ENCODE assay signal across 8 mouse cellular contexts in the genomic region with DNA sequence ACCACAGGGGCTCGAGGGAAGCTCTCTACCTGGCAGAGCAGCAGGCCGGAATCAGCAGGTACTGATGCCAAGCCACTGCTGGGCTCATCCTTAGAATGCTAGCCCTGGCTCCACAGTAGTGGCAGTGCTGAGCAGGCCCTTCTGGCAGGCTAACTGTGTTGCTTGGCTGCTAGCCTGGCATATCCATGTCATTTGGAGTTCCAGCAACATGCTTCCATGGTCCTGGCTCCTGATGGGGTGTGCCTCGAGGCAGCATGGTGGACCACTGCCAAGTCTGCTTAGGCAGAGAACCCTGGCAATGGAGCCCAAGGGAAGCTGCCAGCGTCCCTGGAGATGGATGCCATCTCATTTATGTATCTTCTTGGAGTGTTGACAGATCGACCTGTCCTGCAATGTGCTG.
DNase-seq lines count a peak whose midpoint lies in the region; ATAC-seq and TF ChIP-seq lines count a peak whose summit lies in the region.

No protein-coding gene starts in this region.

- no peaks in the 10 kb centered on the region for H3K36me3 ChIP-seq in lung, embryonic 14.5 days (ENCODE audit: insufficient read depth)
- H3K36me3 ChIP-seq in midbrain, postnatal 0 days (ENCODE audit: insufficient read depth, low read length) = no peaks in the 10 kb centered on the region
- no peaks in the 10 kb centered on the region for H3K36me3 ChIP-seq in liver, embryonic 11.5 days (ENCODE audit: control insufficient read depth, insufficient read depth, low read length)
- no peaks in the 10 kb centered on the region for H3K36me3 ChIP-seq in intestine, postnatal 0 days (ENCODE audit: control insufficient read depth, insufficient read depth)

- no peaks in the 10 kb centered on the region for H3K9me3 ChIP-seq in lung, embryonic 14.5 days (ENCODE audit: low read depth, low read length)
- H3K9me3 ChIP-seq in midbrain, postnatal 0 days (ENCODE audit: low read length) = no peaks in the 10 kb centered on the region
- no peaks in the 10 kb centered on the region for H3K9me3 ChIP-seq in liver, embryonic 11.5 days (ENCODE audit: control insufficient read depth, low read length)
- no peaks in the 10 kb centered on the region for H3K9me3 ChIP-seq in intestine, postnatal 0 days (ENCODE audit: control insufficient read depth)

- H3K9ac ChIP-seq in lung, embryonic 14.5 days = no peak overlapping the region
- 0 out of 2 replicates have a peak overlapping the region, but pooled peaks have one; percentile 19 for H3K9ac ChIP-seq in midbrain, postnatal 0 days (replicated peaks; ENCODE audit: low read length, poor library complexity, severe bottlenecking)
- no peak overlapping the region for H3K9ac ChIP-seq in liver, embryonic 11.5 days (ENCODE audit: low read depth, low read length)
- H3K9ac ChIP-seq in intestine, postnatal 0 days (ENCODE audit: low read depth, low read length) = no peak overlapping the region

- no peak overlapping the region for H3K27ac ChIP-seq in lung, embryonic 14.5 days (ENCODE audit: low read depth)
- no peak overlapping the region for H3K27ac ChIP-seq in cerebellum, adult 2 months (ENCODE audit: insufficient read depth, low read length)
- no peak overlapping the region for H3K27ac ChIP-seq in midbrain, postnatal 0 days (ENCODE audit: low read depth, low read length)
- H3K27ac ChIP-seq in liver, embryonic 11.5 days (ENCODE audit: low read depth, low read length) = no peak overlapping the region
- no peak overlapping the region for H3K27ac ChIP-seq in intestine, postnatal 0 days (ENCODE audit: low read depth, low read length)

- H3K4me2 ChIP-seq in lung, embryonic 14.5 days = no peak overlapping the region
- H3K4me2 ChIP-seq in midbrain, postnatal 0 days (ENCODE audit: low read depth, low read length, poor library complexity, severe bottlenecking) = no peak overlapping the region
- H3K4me2 ChIP-seq in liver, embryonic 11.5 days = no peak overlapping the region
- H3K4me2 ChIP-seq in intestine, postnatal 0 days (replicated peaks; ENCODE audit: low read depth) = no peak overlapping the region

- H3K4me1 ChIP-seq in lung, embryonic 14.5 days (ENCODE audit: insufficient read depth) = no peaks in the 10 kb centered on the region
- H3K4me1 ChIP-seq in cerebellum, adult 2 months (ENCODE audit: control insufficient read depth, insufficient read depth, low read length) = peaks cover 18% of the 10 kb centered on the region
- peaks cover 13% of the 10 kb centered on the region; the same call in 1 of the 2 replicates for H3K4me1 ChIP-seq in midbrain, postnatal 0 days (ENCODE audit: insufficient read depth, low read length)
- H3K4me1 ChIP-seq in liver, embryonic 11.5 days (replicated peaks; ENCODE audit: control insufficient read depth, insufficient read depth, low read length) = no peaks in the 10 kb centered on the region
- 0 out of 2 replicates have a peak, but pooled peaks cover 4% of the 10 kb centered on the region for H3K4me1 ChIP-seq in intestine, postnatal 0 days (replicated peaks; ENCODE audit: control insufficient read depth, insufficient read depth, low read length)

- DNase-seq in lung, embryonic 14.5 days = no peak
- DNase-seq in lung, adult 18-20 months = no peak
- peak; percentile 96 to 99 for DNase-seq in cerebellum, adult 2 months
- DNase-seq in gastrocnemius, postnatal 14 days = peak; percentile 84
- DNase-seq in kidney, postnatal 36 days = peak; percentile 17 to 43
- peak; percentile 95 for DNase-seq in midbrain, postnatal 0 days (ENCODE audit: low spot score)
- no peak for DNase-seq in liver, embryonic 11.5 days (ENCODE audit: low spot score)

- 0 out of 2 replicates have a peak, but pooled peaks have one; percentile 28 for ATAC-seq in lung, embryonic 14.5 days (ENCODE audit: insufficient read depth)
- ATAC-seq in midbrain, postnatal 0 days (ENCODE audit: low FRiP score) = peak; percentile 74
- ATAC-seq in liver, embryonic 11.5 days (replicated peaks; ENCODE audit: low FRiP score) = no peak
- ATAC-seq in intestine, postnatal 0 days = no peak

- no peak for TF ChIP-seq CTCF in lung, embryonic 14.5 days (IDR thresholded peaks at IDR 0.05; ENCODE audit: low read depth)
- peak; percentile 27; the same call in 1 of the 2 replicates for TF ChIP-seq CTCF in cerebellum, adult 2 months (IDR thresholded peaks at IDR 0.05; ENCODE audit: borderline replicate concordance, insufficient read depth, low read depth, low read length)
- no peak for TF ChIP-seq CTCF in midbrain, postnatal 0 days (IDR thresholded peaks at IDR 0.05)
- TF ChIP-seq CTCF in intestine, postnatal 0 days (IDR thresholded peaks at IDR 0.05; ENCODE audit: low read depth) = no peak

- intact Hi-C loops in gastrocnemius, postnatal 14 days (cut with DNase I; ENCODE audit: low total_unique reads) = no loop called here

- TF ChIP-seq POLR2A in cerebellum, adult 2 months (IDR thresholded peaks at IDR 0.05; ENCODE audit: borderline replicate concordance, insufficient read depth, low read length) = no peak

- H3K4me3 ChIP-seq in lung, embryonic 14.5 days (ENCODE audit: low read depth, low read length) = no peak overlapping the region
- H3K4me3 ChIP-seq in cerebellum, adult 2 months (replicated peaks; ENCODE audit: insufficient read depth, low read depth, low read length) = no peak overlapping the region
- no peak overlapping the region for H3K4me3 ChIP-seq in midbrain, postnatal 0 days (ENCODE audit: low read depth, low read length)
- no peak overlapping the region for H3K4me3 ChIP-seq in liver, embryonic 11.5 days (ENCODE audit: low read depth, low read length)
- H3K4me3 ChIP-seq in intestine, postnatal 0 days (ENCODE audit: low read depth, low read length) = no peak overlapping the region

- WGBS in lung, embryonic 14.5 days = 56% methylated on average over 5 of the region's 5 CpGs
- 5% methylated on average over 5 of the region's 5 CpGs for WGBS in cerebellum, adult 2 months
- 46% methylated on average over 5 of the region's 5 CpGs for WGBS in midbrain, postnatal 0 days
- 71% methylated on average over 5 of the region's 5 CpGs for WGBS in liver, embryonic 11.5 days
- WGBS in intestine, postnatal 0 days = 70% methylated on average over 5 of the region's 5 CpGs

- no peaks in the 10 kb centered on the region for H3K27me3 ChIP-seq in lung, embryonic 14.5 days (ENCODE audit: insufficient read depth, low read length)
- no peaks in the 10 kb centered on the region for H3K27me3 ChIP-seq in cerebellum, adult 2 months (ENCODE audit: control insufficient read depth, insufficient read depth, low read length)
- H3K27me3 ChIP-seq in midbrain, postnatal 0 days (ENCODE audit: insufficient read depth, low read length) = no peaks in the 10 kb centered on the region
- H3K27me3 ChIP-seq in liver, embryonic 11.5 days (replicated peaks; ENCODE audit: control insufficient read depth, insufficient read depth, low read length) = no peaks in the 10 kb centered on the region
- no peaks in the 10 kb centered on the region; the same call in 1 of the 2 replicates for H3K27me3 ChIP-seq in intestine, postnatal 0 days (replicated peaks; ENCODE audit: control insufficient read depth, insufficient read depth, low read length)

Comparison
In these comparisons a context has a peak if more than half of its experiments do, and no peak if none do; other contexts are left out.
1. ATAC-seq: peak in lung, embryonic 14.5 days (single experiment) and midbrain, postnatal 0 days (single experiment); none in liver, embryonic 11.5 days (single experiment) and intestine, postnatal 0 days (single experiment).
2. DNase-seq: peak in cerebellum, adult 2 months (2 of 2), gastrocnemius, postnatal 14 days (single experiment), kidney, postnatal 36 days (2 of 2) and midbrain, postnatal 0 days (single experiment); none in lung, embryonic 14.5 days (single experiment), lung, adult 18-20 months (0 of 2) and liver, embryonic 11.5 days (single experiment).